Mouse (Mus musculus) kidney, postnatal 10 days (tissue): ENCODE data around the gene Gm6904.
A peak's percentile ranks its signal among the peaks of the same experiment; 100 is the strongest.
"Not testable (repeated sequence)": the region's sequence is repeated elsewhere in the genome, so short reads cannot be mapped to it uniquely, and the experiment has no call there.

Experiments used
- DNase-seq: peaks from one replicate; pipeline ENCODE4 v3.0.0; 2021; ENCODE audit warnings: mixed read lengths

Gene Gm6904

DNA sequence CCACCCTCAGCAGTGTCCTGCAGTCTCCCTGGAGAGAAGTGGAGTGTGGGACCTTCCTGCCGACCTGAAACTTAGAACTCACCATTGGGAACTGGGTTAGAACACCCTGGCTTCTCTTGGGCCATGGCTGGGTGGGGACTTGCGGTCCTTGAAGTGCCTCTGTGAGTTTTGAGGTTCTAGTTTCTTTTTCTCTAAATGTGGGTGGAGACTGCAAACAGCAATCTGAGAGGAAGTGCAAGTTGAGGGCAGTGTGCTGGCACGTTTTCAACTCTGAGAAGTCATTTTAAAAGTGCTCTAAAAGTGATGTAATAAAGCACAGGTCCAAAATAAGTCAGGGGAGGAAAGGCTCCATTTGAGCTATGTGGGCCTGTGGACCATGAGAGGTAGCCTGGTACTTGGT lies at the start of gene Gm6904:
Gm6904 (minus strand) TSS at position 161 of the 400 bp plus-strand sequence.
- DNase-seq = peak; percentile 10

DNA sequence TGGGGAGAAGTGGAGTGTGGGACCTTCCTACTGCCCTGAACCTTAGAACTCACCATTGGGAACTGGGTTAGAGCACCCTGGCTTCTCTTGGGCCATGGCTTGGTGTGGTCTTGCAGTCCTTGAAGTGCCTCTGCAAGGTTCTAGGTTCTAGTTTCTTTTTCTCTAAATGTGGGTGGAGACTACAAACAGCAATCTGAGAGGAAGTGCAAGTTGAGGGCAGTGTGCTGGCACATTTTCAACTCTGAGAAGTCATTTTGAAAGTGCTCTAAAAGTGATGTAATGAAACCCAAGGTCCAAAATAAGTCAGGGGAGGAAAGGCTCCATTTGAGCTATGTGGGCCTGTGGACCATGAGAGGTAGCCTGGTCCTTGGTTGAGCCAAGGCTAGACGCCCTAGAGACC lies 37.4 kb upstream of the Gm6904 start, which contains the start of gene Phf11a:
Phf11a (minus strand) TSS at position 132 of the 400 bp plus-strand sequence.
- not testable (repeated sequence) for DNase-seq

DNA sequence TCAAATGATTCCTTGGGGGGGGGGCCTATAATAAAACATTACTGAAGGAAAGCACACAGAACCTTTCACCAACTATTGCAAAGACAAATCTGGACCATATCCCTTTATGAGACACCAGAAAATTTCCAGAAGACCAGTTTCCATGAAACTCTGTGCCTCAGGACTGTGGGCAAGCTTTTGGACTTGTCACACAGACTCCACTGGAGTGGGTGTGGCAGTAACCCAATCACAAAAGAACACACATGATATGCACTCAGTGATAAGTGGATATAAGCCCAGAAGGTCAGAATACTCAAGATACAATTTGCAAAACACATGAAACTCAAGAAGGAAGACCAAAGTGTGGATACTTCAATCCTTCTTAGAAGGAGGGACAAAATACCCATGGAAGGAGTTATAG lies 31.8 kb upstream of the Gm6904 start:
- not testable (repeated sequence) for DNase-seq

DNA sequence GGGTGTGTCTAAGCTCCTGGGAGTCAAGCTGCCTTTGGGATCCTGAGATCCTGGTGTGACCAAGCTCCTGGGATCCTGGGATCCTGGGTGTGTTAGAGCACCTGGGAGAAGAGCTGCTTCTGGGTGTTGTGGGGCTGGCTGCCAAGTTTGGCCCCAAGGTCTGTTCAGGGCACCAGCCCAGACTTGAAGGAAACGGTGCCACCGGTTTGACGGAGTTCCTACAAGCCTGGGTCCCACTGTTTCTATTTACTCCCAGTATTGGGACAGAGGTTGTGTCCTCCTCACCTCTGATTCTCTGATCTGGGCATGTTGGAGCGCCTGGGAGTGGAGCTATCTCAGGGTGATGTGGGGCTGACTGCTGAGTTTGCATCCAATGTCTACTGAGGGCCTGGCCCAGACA lies 14.9 kb upstream of the Gm6904 start:
- not testable (repeated sequence) for DNase-seq

DNA sequence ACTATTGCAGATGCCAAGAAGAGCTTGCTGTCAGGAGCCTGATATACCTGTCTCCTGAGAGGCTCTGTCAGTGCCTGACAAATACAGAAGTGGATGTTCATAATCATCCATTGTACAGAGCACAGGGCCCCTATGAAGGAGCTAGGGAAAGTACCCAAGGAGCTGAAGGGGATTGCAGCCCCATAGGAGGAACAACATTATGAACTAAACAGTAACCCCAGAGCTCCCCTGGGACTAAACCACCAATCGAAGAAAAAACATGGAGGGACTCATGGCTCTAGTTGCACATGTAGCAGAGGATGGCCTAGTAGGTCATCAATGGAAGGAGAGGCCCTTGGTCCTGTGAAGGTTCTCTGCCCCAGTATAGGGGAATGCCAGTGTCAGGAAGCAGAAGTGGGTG lies 4.2 kb downstream of the Gm6904 start:
- not testable (repeated sequence) for DNase-seq

DNA sequence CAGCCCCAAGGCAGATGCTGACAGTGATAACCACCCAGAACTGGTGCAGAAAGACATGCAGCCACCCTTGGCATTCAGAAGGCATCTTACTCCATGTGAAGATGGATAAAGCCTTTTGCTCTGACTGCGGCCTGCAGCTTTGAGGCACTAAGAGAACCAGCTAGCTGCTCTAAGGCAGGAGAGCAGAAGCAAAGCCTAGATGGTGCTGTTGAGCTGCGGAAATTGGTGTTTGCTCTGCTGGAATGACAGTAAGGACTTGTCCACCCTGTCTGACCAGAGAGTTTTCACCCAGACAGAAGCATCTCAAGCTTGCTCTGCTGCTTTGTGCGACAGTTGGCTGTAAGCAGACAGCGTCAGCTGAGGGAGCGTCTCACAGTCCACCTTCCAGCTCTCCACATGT lies 9.7 kb downstream of the Gm6904 start:
- DNase-seq = peak; percentile 30

DNA sequence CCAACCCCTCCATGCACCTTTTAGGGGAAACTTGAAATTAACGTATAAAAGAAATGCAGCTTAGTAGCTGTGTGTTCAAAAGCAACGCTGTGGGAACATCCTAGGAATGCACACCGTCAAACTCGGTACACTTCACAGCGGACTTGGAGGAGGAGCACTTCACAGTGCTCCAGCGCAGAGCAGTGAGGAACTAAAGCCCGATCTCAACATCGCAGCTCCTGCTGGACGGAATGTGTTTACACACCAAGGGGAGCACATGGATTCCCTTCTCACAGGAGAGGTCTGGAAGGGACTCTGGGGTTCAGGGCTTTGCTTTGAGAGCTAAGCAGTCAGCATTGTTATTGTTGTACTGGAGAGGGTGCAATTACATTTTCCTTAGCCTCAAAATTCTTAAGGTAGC lies 26.4 kb downstream of the Gm6904 start:
- DNase-seq = no peak

DNA sequence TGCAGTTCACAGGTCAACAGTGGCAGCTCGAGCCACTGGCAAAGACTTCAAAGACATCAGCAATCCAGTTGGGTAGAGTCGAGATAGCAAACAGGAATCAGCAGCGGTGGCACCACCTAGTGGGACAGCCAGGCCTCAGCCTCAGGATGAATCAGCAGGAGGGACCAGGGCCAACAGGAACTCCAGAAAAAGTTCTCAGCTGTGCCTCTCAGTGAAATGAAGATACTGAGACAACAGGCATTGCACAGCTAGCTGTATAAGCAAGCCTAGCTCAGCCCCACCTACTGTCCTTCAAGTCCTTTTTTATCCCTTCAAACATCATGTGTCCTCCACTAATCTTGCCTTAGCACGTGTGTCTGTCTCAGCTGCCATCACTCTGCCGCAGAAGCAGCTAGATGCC lies 28.0 kb downstream of the Gm6904 start:
- peak; percentile 15 for DNase-seq

DNA sequence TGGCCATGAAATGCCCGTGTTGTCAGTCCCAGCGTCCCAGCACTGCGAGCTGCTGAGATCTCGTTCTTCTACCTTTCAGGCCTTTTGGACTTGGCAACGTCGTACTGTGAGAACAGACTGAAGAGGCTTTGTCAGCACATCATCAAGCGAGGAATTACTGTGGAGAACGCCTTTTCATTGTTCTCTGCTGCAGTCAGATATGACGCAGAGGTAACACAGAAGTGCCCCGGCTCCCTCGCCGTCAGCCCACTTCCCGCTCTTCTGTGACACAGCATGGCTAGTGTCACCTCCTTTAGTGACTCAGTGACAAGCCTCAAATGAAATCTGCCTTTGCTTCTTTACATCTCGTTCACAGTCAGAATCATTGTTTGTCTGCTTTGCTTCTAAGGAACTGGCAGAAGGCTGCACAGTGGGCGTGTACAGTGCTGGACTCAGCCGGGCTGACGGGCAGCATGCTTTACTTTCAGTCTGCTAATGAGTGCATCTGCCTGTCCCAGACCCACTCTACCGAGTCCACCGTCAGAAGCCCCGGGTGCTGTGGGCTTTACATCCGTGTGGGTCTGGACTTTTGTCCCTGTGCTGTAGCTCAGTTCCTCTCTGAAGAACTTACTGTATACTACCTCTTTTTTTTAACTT lies 29.6 kb downstream of the Gm6904 start:
- DNase-seq = no peak

DNA sequence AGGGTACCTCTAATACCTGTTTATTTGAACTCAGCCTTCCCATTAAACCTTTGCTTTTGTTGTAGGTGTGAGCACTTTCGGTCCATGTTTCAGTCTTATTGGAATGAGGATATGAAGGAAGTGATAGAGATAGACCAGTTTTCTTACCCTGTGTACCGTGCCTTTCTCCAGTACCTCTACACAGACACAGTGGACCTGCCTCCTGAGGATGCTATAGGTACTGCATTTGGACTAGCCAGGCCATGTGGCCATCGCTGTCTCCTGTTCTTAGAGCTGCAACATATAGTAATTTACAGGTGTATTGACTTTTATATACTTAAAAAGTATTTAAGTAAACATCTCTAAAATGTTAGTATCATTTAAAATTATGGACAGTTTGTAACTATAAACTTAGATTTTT lies 30.2 kb downstream of the Gm6904 start:
- DNase-seq = no peak

DNA sequence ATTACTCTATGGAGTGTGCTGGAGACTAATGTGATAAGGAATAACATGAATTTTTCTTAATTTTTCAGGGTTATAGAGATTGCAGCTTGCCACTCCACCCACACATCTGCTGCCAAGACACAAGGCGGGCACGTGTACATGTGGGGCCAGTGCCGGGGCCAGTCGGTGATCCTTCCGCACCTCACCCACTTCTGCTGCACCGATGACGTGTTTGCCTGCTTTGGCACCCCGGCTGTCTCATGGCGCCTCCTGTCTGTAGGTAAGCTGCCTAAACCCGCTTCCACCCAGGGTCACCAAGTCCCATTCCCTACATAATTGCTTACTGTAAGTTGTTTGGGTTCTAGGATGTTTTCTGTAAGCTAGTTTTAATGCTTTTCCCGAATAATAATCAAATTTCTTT lies 33.8 kb downstream of the Gm6904 start:
- DNase-seq = no peak

DNA sequence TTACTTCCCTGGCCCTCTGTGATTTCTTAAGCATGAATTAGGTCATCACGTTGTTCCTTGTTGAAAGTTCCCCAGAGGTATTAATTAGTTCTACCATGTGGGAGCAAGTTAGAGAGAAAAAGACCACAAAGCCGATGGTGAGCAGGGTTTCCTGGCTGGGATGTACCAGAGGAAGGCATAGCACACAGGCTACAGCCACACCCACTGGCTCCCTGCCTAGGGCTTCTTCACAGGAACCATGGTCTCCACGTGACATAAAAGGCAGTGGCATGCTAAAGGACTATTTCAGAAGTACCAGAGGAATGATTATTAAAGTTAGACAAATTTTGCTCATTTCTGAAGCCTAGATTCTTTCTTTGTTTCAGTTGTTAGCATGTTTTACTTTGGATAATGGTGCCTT lies 40.8 kb downstream of the Gm6904 start:
- peak; percentile 34 for DNase-seq

DNA sequence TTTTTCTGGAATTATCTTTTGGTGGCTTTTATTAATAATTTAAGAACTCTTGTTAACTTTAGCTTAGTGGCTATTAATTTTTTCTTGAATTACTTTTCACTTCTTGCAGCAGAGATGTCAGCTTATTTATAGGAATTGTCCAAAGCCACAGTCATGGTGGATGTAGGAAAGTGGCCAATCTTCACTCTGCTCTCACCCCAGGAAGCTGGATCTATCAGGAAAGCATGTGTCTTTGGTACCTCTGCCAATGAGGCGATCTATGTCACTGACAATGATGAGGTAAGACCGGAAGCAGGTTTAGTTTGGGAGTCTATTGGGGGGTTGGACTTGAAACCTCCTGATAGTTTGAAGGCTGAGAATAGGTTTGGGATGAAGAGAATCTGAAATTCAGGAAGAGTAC lies 50.2 kb downstream of the Gm6904 start:
- no peak for DNase-seq

DNA sequence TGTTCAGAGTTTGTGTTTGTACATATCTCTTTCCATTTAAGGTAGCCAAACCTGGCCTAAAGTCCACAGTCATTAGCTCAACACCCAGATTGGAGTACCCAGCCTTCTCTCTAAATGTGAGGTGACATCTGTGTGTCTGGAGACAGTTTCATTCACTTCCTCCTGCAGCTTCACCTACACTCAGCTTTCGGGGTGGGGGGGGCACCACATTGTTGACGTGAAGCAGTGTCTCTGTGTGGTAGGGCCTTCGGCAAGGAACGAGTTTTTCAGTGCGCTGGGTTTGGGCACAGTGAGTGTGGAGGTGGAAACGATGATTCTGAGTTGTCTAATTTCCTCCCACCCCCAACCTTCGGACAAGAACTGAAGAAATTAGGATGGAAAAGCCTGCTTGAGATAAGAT lies 51.0 kb downstream of the Gm6904 start:
- DNase-seq = no peak

DNA sequence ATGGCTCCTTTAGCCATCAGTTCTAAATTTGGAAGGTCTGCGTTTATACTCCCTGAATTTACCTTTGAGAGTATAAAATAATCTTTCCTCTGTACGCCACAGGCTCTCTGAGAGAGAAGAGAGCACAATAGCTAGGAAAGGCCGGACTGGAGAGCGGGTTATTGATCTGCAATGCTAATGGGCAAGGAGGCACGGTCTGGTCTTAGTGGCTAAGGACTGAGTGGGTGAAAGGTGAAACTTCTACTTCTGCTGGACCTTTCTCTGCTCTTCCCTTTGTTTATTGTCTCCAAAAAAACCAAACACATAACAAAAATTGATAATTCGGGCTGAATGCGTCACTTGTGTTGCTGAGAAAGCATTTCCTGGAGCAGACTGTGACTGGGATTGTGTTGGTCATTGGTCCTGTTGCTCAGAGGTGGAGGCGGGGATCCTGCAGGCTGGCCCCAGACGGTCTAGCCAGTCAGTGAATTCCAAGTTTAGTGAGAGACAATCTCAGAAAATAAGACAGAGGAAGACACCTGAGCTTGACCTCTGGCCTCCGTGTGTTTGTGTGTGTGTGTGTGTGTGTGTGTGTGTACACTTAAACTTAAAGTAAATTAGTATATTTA lies 53.9 kb downstream of the Gm6904 start:
- no peak for DNase-seq

DNA sequence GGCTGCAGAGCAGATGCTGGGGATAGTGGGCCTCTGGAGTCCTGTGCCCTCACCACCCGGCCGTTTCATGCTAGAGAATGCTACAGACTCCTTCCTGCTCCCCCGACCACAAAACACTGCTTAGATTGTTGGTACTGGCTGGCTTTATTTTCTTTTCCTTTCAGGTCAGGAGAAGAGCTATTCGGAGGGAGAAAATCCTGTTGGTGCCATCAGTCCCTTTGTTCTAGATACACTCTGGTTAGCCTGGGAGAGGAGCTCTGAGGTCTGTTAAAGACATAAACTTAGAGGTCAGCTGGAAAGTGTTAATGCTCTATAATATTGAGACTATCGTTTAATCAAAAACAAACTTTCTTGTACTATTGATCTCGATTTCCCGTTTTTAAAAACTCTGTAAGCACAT lies 54.6 kb downstream of the Gm6904 start:
- DNase-seq = no peak

DNA sequence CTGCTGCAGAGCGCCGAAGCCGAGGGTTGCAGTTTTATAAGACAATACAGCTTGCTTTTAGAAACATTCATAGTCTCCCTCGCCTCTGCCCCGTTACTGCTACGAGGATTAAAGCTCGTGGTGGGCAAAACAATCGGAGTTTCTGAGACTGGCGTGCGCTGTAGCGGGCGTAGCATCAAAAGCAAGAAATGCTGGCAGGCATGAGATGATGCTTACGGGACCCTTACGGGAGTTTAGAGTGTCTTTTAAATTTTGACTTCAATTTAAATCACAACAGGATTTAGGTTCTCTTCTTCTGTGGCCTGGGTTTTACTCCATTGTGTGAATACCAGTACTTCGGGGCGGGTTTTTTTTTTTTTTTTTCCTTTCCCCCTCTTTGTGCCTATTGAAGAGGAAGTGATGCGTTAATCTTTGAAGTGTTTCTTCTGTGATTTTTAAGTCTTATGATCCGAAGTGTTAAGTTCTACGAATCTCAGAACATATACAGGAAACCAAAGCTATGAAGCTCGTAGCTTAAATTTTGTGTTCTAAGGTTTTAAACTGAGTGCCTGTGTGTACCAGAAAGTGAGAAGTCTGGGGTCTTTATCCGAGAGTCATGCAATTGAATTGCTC lies 58.3 kb downstream of the Gm6904 start:
- no peak for DNase-seq

DNA sequence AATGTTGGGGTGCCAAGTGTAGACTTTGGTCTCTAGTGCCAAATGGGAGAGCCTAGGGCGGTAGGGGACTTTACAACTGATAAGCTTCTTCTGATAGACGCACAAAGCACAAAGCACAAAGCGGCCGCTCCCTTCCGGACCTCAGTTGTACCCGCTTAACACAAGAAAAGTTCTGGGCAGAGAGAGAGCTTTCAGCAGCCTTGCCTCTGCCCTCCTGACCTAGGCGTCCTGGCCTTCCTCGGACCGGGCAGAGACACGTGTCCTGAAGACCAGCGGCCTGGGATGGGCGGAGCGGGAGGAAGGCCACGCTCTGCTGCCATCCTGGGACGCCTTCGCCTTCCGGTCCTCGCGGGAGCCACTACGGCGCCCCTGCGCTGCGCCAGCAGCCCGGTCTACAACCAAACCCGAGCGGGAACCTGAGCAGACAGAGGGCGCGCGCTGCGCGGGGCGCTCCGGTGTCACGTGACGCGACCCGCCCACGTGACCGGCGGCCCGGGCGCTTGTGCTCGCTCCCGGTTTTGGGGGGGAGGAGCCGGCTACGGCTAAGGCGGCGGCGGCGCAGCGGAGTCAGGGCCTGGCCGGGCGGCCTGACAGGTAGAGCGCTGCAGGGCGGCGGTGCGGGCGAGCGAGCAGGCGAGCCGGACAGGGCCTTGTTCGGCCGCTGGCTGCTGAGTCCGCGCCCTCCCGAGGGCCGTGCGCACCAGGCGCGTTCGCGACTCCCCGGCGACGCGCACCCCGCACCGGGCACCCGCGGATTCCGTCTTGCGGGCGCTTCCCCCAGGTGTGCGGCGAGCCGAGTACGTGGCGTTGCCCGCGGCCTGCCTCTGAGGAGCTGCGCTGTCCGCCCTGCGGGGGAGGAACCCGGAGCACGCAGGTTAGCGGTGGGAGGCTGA lies 59.1 kb downstream of the Gm6904 start, which contains the start of gene Rcbtb1:
Rcbtb1 (plus strand) TSS at position 499 of the 893 bp plus-strand sequence.
- DNase-seq = peak; percentile 95
